Mouse (Mus musculus) retina, embryonic 14.5 days (tissue): ENCODE measurements at regions not wholly inside any gene's neighbourhood (a gene's known extent, or its start where the extent isn't known, plus 50 kb on each side); places are given as distances from the start of the nearest gene placed in this dataset.
"Not testable (repeated sequence)": the region's sequence is repeated elsewhere in the genome, so short reads cannot be mapped to it uniquely, and the experiment has no call there.

Experiments used
- DNase-seq: peaks from one replicate; pipeline ENCODE4 v3.0.0-alpha.2; 2015; ENCODE audit warnings: low spot score

DNA sequence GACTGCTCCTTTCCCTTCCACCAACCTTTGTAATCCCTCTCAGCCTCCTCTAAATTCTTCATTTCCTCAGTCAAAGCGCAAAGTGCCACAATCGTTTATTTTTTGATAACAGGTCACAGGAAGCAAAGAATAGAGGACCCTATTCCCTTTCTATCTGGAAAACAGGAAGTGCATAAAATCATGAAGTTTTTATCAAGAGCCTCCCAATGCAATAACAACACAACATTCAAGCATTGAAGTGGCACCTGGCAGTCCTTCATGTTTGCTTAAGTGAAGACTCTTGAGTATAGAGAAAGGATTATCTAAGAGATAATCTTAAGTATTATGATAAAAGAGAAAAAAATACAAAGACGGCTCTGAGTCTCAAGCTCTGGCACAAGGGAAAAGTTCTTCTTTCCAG lies 111.9 kb downstream of the Ibtk start:
- DNase-seq = no peak

GRCm38 (mm10) chr9:85636131-85636447 lies 113.0 kb downstream of the Ibtk start:
- DNase-seq = no peak

- DNase-seq = peak; percentile 26
Observed at GRCm38 (mm10) chr9:85635438-85636130, 113.5 kb downstream of the Ibtk start.

GRCm38 (mm10) chr9:85634786-85635185 lies 114.3 kb downstream of the Ibtk start:
- not testable (repeated sequence) for DNase-seq

DNA sequence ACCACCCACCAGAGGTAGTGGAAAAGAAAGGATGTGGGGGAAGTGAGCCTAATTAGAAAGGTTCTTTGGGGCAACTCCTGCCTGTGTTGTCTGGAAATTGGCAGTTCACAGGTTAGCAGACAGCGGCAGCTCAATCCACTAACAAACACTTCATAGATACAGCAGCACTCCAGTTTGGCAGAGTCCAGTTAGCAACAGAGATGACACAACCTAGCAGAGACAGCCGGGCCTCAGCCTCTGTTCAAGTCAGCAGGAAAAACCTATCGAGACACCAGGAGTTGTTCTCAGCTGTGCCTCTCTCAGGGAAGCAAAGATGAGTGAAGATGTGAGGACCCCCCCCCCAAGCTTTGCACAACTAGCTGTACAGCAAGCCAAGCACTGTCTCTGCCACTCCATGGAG lies 131.2 kb downstream of the Ibtk start:
- DNase-seq = no peak

- DNase-seq = no peak
Observed at GRCm38 (mm10) chr9:85617177-85617777, 131.9 kb downstream of the Ibtk start.

DNA sequence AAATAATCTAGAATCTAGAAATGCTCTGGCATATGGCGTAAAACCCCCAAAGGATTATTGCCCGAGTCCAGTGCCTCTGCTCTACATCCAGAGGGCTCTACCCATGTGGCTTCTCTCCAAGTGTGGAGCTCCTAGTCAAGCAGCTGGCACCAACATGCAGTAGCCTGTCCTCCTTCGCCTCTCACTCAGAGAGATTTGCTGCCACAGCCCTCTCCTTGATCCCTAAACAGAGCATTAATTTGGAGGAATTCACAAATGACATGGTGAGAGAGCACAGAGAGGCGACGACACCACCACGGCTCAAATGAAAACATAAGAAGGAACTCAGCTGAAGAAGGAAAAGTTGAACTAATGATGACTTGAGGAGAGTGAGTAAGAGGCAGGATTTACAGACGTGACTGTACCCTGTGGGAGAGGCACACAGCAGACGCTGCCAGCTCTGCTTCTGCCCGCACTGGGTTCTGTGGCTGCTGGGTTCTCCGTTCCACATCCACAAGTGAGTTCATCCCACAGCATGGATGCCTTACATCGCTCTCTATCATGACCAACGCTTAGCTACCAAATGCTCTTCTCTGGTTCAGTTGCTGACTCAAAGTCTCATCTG lies 132.8 kb downstream of the Ibtk start:
- no peak for DNase-seq

- DNase-seq = no peak
Observed at GRCm38 (mm10) chr9:85609152-85609551, 140.0 kb downstream of the Ibtk start.

DNA sequence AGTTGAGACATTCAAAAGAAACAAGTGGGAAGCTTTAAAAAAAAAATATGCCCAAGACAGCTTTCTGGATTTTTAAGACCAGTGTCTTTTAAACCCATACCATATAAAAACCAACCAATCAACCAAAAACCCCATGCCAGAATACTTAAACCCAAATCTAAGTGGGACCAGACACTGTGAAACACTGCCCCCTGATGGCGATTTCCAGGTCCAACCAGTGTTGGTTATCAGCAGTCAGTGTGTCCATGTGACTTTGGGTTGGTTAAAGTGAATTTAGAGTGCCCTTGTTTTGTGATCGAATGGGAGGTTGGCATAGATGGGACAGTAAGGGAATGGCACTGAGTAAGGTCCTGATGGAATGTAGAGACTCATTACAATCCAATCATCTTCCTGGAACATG lies 152.2 kb downstream of the Ibtk start:
- peak; percentile 35 for DNase-seq

GRCm38 (mm10) chr9:85593867-85594266 lies 155.3 kb downstream of the Ibtk start:
- DNase-seq = no peak

- no peak for DNase-seq
Observed at GRCm38 (mm10) chr9:85592639-85593038, 156.5 kb downstream of the Ibtk start.

DNA sequence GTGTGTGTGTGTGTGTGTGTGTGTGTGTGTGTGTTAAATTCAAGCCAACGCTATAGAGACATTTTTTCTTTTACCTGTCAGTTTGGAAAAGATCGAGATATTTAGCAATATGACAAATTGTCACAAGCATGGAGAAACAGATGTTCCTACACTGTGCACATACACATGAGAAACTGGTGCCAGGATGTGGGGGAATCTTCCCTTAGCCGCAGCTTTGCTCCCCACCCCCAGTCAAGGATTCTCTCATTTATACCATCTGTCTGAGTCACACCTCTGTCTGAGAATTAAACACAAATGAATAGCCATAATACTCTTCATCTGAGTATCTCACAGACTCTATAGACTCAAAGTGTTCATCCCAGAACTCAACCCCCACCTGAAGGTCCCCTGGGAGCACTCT lies 159.9 kb downstream of the Ibtk start:
- no peak for DNase-seq

GRCm38 (mm10) chr9:85588077-85588476 lies 161.1 kb downstream of the Ibtk start:
- peak; percentile 69 for DNase-seq

DNA sequence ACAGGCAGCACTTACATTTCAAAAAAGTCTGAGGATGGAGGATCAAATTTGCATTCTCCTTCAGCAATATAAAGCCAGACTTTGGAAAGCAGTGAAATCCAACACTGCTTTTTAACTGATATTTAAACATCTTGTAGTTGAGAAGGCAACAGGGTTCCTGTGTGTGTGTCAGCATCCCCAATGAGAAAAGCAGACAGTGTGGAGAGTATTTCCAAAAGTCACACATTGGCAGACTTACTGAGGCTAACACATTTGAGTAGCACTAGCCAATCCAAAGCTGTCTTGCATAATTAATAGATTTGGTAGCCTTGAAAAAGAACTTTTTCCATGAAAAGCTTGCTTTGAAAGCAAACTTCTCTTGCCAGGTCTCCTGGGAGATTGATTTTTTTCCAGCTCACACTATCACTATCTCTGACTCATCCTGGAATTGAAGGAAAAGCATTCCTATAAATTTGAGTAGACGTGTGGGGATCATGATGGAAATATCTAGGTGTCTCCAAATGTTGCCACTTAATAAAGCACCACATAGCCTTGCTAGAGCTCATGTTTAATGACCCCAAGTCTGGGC lies 168.0 kb downstream of the Ibtk start:
- DNase-seq = no peak

- no peak for DNase-seq
Observed at GRCm38 (mm10) chr9:85577812-85578211, 171.3 kb downstream of the Ibtk start.

- DNase-seq = no peak
Observed at GRCm38 (mm10) chr9:85577338-85577737, 171.8 kb downstream of the Ibtk start.

DNA sequence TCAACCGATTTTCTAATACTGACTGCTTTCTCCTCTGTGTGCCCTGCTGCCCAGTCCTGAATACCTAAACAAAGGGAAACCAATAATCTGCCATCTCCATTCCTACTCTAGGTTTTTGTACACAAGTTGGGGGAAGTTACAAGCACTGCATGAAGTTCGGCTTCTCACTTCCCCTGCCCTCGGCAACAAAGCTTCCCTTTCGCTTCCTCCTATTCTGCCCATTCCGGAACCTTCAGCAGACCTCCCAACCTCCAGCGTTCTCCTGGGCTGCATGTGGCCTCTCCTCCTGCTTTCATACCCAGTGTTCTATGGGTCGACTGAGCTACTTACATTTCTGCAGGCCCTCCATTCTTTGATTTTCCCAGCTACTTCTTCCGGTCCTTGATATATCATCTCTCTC lies 180.3 kb downstream of the Ibtk start:
- DNase-seq = no peak

GRCm38 (mm10) chr9:85551871-85552270 lies 197.3 kb downstream of the Ibtk start:
- no peak for DNase-seq

- no peak for DNase-seq
Observed at GRCm38 (mm10) chr9:85550455-85550854, 198.7 kb downstream of the Ibtk start.

DNA sequence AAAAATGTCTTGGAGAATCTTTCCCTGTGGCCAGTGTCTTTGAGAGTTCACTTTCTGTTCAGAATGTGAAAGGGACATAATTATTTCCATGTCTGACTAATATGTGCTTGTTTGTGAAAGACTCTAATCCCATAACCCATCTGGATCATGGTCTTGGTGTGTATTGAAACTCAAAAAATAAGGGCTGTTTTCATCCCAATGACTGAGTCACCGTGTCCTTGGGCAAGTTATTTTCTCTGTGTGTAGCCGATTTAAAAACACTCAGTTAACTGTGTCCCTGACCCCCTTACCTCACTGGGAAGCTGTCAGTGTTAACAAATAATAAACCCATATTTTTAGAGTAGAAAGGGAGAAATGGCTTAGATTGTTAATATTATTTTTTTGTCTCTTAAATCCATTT lies 202.9 kb downstream of the Ibtk start:
- no peak for DNase-seq

- DNase-seq = no peak
Observed at GRCm38 (mm10) chr9:85545566-85545965, 203.6 kb downstream of the Ibtk start.

GRCm38 (mm10) chr9:85538557-85538956 lies 210.6 kb downstream of the Ibtk start:
- no peak for DNase-seq

DNA sequence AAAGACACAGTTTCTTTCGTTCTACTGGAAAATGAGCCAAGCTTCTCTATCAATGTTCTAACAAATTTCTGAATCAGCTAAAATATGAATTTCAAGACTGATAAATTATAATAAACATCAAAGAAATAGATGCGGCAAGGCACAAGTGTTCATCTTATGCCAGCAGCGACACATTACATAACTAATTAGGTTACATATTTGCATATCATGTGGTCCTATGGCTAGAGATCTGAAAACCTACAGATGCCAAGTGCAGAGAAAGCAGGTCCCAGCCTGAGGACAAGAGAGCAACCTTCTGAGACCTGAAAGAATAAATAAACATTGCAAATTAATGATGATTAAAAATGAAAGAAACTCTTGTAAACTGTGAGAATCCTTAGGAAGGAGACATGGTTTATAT lies 201.3 kb upstream of the Tent5a start:
- DNase-seq = no peak
